Comparison of ENCODE assay signal across 29 mouse cellular contexts in genomic region chr11:44285961-44286360, GRCm38 (mm10).
"Had no signal": no experiment of that assay in that cellular context is flagged by ENCODE, and none has a peak within 500 bp of the region (broad histone marks: within the 10 kb centered on the region; RNA-seq: fewer than 3 reads in every experiment).

No protein-coding gene starts in this region.

- H3K4me2 ChIP-seq: heart, embryonic 12.5 days; hindbrain, embryonic 12.5 days; hindbrain, embryonic 14.5 days; intestine, embryonic 15.5 days; limb, embryonic 12.5 days; liver, embryonic 11.5 days; liver, embryonic 13.5 days; liver, embryonic 15.5 days had no signal

- ATAC-seq: hindbrain, embryonic 16.5 days; inflammation-experienced regulatory T-cells, adult 6 months; intestine, embryonic 15.5 days; intestine, postnatal 0 days had no signal

- H3K36me3 ChIP-seq: heart, embryonic 10.5 days; heart, embryonic 12.5 days; hindbrain, embryonic 10.5 days; hindbrain, embryonic 12.5 days; intestine, embryonic 15.5 days; limb, embryonic 10.5 days; limb, embryonic 12.5 days; liver, embryonic 13.5 days; liver, embryonic 15.5 days had no signal

- H3K27me3 ChIP-seq: heart, embryonic 12.5 days; hindbrain, embryonic 12.5 days; intestine, embryonic 15.5 days; limb, embryonic 12.5 days; liver, embryonic 13.5 days; liver, embryonic 15.5 days had no signal

- H3K4me1 ChIP-seq: heart, embryonic 10.5 days; heart, embryonic 12.5 days; hindbrain, embryonic 10.5 days; hindbrain, embryonic 12.5 days; intestine, embryonic 15.5 days; limb, embryonic 10.5 days; limb, embryonic 12.5 days; liver, embryonic 13.5 days; liver, embryonic 15.5 days had no signal

- H3K4me3 ChIP-seq: heart, adult 2 months; heart, embryonic 10.5 days; heart, embryonic 12.5 days; hindbrain, embryonic 10.5 days; hindbrain, embryonic 12.5 days; intestine, embryonic 15.5 days; layer of hippocampus, adult 2 months; left cerebral cortex, adult 2 months; limb, embryonic 10.5 days; limb, embryonic 12.5 days; liver, embryonic 13.5 days; liver, embryonic 15.5 days had no signal

- DNase-seq: gastrocnemius, postnatal 10 days; gastrocnemius, postnatal 25 days; heart, adult 11 months; heart, adult 2 months; heart, postnatal 10 days; heart, postnatal 4 days; kidney, adult 18-20 months; kidney, adult 8-10 months; kidney, postnatal 10 days; kidney, postnatal 25 days; kidney, postnatal 4 days; liver; liver, embryonic 13.5 days; liver, postnatal 0 days had no signal

- H3K27ac ChIP-seq: heart, adult 2 months; heart, embryonic 10.5 days; hindbrain, embryonic 10.5 days; hindbrain, embryonic 12.5 days; hindbrain, embryonic 14.5 days; intestine, embryonic 15.5 days; layer of hippocampus, adult 2 months; left cerebral cortex, adult 2 months; limb, embryonic 10.5 days; limb, embryonic 12.5 days; liver, embryonic 13.5 days; liver, embryonic 15.5 days had no signal

- H3K9me3 ChIP-seq: heart, embryonic 10.5 days; heart, embryonic 12.5 days; hindbrain, embryonic 10.5 days; hindbrain, embryonic 12.5 days; intestine, embryonic 15.5 days; limb, embryonic 10.5 days; limb, embryonic 12.5 days; liver, embryonic 13.5 days; liver, embryonic 15.5 days had no signal

- H3K9ac ChIP-seq: heart, embryonic 12.5 days; hindbrain, embryonic 12.5 days; hindbrain, embryonic 14.5 days; intestine, embryonic 15.5 days; limb, embryonic 12.5 days; liver, embryonic 13.5 days; liver, embryonic 15.5 days; liver, postnatal 0 days had no signal
